Mouse (Mus musculus) right cerebral cortex, postnatal 4 days (tissue): ENCODE data around the gene Zswim4.

ENCODE experiments used
- DNase-seq: peaks from one replicate; pipeline ENCODE4 v3.0.0-alpha.2; 2022

Zswim4 gene

GRCm38 (mm10) chr8:84223322-84224029 lies 13.4 kb downstream of the Zswim4 start:
- DNase-seq, result no peak

DNA sequence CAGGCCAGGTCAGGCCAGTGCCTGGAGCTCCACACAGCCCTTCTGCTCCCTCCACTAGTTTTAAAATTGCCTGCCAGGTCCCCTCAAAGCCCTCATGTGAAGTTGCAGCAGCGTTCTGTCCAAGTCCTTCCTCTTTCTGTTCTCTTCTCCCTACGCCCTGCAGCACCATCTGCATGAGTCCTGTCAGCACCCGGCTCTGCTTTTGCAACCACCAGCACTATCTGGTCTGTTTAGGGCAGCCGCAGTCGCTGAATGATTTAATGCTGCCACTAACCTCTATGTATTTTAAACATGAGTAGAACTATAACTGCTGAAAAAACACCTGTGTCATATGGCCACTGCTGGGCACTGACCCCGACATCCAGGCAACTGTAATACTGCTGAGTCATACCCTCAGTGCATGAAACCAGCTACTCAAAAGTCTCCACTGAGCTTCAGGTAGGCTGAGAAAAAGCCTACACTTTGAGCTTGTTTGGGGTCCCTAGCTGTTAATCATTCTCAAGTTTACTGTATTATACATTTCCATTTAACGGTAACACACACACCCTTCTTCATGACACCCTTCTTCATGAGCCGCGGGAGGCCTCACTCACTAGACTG lies 14.2 kb downstream of the Zswim4 start:
- no peak for DNase-seq

DNA sequence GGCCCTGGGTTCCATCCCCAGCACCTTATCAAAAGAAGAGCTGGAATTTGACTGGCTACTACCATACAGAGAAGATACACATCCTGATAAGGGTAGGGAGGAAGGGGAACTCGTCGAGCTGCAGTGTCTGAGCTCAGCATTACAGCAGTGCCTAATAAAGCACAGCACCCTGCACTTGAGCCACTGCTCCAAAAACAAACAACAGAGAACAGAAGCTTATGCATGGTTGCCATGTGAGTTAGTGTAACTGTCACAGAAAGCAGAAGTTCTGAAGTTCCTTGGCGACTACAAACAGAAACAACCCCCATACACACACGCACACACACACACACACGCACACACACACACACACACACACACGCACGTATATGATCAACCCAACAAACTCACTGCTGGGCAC lies 16.8 kb downstream of the Zswim4 start:
- no peak for DNase-seq

- DNase-seq, result no peak
These were observed 18.7 kb downstream of the Zswim4 start for GRCm38 (mm10) chr8:84218143-84218542.

- no peak for DNase-seq
These were observed 19.6 kb downstream of the Zswim4 start for GRCm38 (mm10) chr8:84217206-84217605.

DNA sequence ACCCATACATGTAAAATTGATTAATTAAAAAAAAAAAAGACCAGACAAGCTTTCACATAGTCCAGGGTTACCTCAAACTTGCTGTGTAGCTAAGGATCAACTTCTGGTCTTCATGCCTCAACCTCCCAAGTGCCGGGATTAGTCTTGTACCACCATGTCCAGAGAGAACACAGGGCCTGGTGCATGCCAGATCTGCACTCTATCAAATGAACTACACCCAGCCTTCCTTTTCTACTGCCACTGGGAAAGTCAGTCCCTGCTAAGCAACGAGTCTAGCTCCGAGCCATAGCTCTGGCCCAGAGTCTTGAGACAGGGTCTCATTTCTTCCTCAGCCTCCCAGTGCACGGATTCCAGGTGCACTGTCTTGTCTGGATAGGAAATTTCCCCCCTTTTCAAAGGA lies 23.6 kb downstream of the Zswim4 start:
- no peak for DNase-seq

DNA sequence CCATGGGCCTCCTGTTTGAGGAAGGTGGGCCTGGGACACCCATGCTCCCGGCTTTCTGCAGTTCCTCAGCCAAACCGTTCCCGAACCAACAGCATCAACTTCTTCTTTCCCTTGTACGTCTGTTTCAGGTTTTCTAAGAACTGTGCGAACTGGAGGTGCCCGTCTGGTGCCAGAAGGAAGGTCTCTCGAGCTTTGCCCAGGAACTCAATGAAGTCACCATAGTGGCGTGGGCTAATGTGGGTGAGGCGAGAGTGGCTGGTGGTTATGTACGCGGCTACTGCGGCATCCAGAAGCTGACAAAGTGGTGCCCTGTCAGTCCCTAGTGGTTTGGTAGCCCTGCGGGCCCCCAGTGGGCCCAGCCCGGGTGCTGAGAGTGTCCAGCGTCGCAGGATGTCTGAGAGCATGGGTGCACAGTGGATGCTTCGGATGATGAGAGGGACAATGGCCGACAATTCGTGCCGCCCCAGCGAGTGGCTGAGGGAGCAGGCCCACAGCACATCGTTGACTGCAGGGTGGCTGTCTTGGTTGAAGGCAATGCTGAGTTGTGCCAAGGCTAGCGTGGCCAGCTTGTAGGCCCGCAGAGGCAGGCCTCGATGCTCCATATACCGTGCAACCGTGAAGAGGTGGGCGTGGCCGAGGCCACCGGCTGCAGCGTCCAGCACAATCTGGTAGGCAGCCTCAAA lies 24.8 kb downstream of the Zswim4 start:
- DNase-seq, result no peak

DNA sequence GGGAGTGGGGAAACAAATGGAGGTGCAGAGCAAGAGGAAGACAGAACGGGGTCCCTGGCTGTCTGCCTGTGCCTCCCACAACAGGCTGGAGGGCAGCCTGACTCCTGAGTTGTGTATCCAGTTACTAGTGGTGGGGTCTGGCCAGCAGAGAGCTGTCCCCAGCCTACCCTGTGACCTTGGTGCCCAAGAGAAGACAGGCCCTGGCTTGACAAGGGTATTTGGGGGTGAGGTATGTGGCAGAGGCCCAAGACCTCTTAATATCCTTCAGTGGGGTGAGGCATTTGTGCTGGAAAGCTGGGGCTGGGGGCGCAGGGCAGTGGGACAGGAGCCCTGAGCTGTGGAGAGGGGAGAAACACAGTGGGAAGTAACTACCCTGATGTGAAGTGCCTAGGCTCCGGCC lies 25.7 kb downstream of the Zswim4 start:
- no peak for DNase-seq

DNA sequence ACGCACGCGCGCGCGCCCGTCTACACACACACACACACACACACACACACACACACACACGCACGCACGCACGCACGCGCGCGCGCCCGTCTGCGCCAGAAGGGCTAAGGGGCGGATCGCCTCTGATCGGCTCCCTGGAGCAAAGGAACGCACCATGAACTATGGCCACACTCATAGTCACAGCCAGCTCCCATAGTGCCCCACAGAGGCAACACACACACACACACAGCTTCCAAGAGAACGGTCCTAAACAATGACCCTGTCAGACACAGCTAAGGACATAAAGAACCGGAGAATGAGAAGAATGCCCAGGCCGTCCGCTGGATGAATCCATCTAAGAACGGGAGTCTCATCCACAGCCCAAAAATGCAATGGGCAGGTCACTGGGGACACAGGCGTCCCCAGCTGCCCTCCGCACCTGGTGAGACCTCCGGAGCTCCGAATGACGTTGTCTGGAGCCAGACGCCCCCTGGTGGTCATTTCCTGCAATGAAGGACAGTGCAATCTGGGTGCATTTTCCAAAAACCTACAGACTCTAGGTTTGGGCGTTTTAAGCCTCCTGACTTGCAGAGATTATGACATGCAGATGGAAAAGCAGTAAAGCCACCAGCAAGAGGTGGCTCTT lies 26.6 kb downstream of the Zswim4 start:
- peak; percentile 90 for DNase-seq

DNA sequence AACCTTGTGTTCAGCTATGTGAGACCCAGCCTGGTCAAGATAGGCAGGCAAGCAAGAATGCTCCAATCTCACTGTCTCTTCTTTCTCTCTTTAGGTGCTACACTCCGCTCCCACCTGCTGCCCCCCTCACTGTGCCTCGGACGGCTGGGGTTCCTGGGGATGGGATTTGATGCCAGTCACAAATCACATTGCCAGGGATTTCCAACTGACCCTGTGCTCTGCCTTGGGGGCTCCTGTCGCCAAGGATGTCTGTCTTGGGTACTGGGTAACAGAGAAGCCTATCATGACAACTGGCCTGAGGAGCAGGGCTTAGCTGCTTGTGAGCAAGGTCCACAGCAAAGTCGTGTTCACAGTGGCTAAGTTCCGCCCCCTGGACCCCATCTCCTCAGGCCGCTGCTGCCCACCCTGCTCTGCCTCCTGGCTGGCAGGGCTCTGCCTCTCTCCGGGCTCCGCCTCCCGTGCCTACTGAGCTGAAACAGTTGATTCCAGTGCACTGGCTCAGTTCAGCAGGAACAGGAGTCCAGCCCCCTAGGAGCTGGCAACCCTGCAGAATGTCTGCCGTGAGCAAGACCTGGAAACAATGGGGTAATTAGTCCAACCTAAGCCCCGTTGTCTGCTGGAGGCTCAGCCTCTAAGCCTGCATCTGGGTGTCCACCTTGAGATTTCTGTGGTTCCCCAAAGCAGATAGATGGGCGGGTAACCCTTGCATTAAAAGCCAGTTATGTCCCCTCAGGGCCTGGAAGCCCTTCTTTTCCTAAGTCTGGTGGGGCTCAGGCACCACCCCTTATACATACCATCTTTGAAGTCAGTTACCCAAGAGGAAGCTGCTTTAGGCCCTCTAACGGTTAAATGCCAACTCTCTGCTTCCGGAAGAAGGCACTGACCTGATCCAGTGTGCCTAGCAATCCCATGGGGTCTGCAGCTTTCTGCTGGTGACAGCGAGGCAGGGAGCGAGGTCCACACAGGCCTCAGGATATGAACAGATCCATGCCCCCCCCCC lies 28.2 kb downstream of the Zswim4 start:
- no peak for DNase-seq

- DNase-seq, result no peak
These were observed 29.0 kb downstream of the Zswim4 start for GRCm38 (mm10) chr8:84207811-84208210.

GRCm38 (mm10) chr8:84206666-84207065 lies 30.2 kb downstream of the Zswim4 start:
- no peak for DNase-seq

- no peak for DNase-seq
These were observed 31.8 kb downstream of the Zswim4 start for GRCm38 (mm10) chr8:84205073-84205472.

DNA sequence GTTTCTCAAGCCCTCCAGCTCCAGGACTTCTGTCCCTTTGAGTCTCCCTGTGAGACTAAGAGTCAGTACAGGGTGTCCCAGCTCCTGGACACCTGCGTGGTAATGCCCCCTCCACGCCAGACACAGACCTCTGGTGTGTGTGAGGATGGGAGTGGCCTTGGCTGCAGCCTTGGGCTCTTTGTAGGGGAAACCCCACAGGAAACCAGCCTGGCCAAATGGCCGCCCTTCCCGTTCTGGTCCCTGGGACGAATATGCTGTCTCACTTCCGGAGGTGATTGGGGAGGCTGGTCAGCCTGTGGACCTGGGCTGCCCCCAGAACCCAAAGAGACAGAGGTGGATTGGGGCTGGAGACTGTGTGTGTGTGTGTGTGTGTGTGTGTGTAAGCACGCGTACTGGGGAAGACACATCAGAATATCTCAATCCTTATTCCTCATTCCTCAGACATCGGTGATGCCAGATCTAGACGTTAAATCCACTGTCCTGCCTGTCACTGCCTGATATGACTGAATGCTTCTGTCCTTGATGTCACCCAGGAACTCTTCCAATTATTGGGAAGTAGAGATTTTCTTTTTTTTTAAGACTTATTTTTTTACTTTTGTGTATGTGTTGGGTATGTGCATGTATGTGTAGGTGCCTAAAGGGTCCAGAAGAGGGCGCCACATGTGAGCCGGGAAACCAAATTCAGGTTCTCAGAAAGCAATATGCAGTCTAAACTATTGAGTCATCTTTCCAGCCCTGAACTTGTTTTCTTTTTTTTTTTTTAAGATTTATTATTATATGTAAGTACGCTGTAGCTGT lies 32.7 kb downstream of the Zswim4 start:
- DNase-seq, result no peak

GRCm38 (mm10) chr8:84202938-84203917 lies 33.6 kb downstream of the Zswim4 start:
- DNase-seq, result peak; percentile 63

DNA sequence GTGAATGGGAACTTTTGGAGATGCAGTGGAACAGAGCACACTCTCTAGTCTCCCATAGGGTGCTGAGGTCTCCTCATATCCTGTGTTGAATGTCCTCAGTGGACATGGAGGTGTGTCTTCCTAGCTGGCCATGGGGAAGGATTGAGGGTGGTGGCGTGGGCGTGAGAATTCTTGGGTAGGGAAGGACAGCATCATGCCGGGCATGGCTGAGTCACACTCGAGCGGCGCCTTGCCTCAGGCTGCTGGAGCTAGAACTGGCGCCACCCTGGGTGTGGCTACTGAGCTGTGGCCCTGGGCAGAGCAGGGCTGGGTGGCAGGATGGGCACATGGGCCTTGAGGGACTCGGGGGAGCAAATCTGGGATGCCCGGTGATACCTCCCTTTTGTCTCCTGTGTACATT lies 34.4 kb downstream of the Zswim4 start:
- no peak for DNase-seq

DNA sequence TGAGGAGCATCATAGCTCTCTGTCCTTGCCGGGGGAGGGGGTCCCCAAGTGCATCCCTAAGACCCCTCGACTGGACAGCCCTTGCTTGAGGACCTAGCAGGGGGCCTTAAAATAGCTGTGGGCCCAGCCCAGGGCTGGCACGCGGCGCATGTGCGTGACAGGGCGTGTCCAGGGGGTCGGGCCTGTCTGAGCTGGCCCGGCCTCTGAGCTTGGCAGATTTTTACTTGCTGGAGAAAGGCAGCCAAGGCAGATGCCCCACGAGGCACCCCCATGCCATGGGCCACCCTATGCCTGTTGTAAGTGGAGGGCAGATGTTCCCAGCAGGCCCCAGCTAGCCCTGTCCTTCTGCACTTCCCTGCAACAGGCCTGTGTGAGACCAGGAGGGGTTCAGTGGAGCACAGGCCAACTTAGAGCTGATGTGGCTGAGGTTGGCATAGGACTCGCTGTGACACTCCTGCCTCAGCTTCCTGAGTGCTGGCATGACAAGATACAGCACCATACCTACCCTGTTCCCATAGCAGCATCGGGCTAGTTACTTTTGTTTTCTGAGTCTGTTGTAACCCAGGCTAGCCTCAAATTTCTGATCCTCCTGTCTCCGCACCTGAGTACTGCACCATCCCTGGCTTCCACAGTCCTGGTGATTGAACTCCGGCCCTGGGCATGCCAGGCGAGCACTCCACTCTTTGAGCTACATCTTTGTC lies 35.2 kb downstream of the Zswim4 start:
- no peak for DNase-seq

- peak; percentile 55 for DNase-seq
These were observed 36.0 kb downstream of the Zswim4 start for GRCm38 (mm10) chr8:84200652-84201544.

DNA sequence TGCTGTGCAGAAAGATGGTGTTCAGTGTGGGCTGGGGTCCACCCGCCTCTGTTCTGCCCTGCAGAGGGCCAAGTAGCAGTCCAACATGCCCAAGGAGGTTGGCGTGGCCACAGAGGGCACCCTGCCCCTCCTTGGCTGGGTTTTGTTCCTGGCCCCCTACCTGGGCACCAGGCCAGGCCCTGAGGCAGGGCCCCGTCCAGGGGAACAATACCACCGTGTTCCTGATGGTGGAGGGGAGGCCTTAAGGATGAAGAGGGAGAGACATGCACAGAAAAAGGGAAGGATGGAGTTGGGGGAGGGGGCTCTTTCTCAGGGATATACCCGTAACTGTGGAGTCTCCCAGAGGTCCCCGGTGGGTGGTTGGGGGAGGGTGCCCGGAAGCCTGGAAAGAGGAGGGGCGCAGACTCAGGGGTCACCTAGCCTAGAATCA lies 36.7 kb downstream of the Zswim4 start:
- no peak for DNase-seq
